Mouse (Mus musculus) cortical plate, adult 2 months (tissue): ENCODE measurements around the gene Sdf2l1. TPM values are rescaled to one million over a fixed set of nuclear protein-coding genes. Genes with fewer than 3 reads are reported as not detected.

Experiments
- H3K27ac ChIP-seq: fragments of 200-500 bp; 2 replicates; pipeline ENCODE4 v1.5.1; 2012; ENCODE audit warnings: low read length, control low read depth, inconsistent platforms; ENCODE audit not compliant: insufficient read depth
- H3K4me1 ChIP-seq: fragments of 200-500 bp; 2 replicates; pipeline ENCODE4 v1.6.1; 2011; ENCODE audit warnings: low read length; ENCODE audit not compliant: control insufficient read depth, insufficient read depth
- H3K4me3 ChIP-seq: fragments of 200-500 bp; 2 replicates; pipeline ENCODE4 v1.5.1; 2011; ENCODE audit warnings: mild to moderate bottlenecking, low read length, control low read depth; ENCODE audit not compliant: insufficient read depth
- CTCF ChIP-seq: fragments of 200-500 bp; IDR thresholded peaks from 2 replicates; pipeline ENCODE4 v1.5.1; 2011; ENCODE audit warnings: mild to moderate bottlenecking, control low read depth, low read length; ENCODE audit not compliant: insufficient read depth; ENCODE audit errors: extremely low read depth
- POLR2A ChIP-seq: fragments of 200-500 bp; IDR thresholded peaks from 2 replicates; pipeline ENCODE4 v1.6.1; 2011; ENCODE audit warnings: mild to moderate bottlenecking, low read length, control low read depth; ENCODE audit not compliant: insufficient read depth; ENCODE audit errors: extremely low read depth
- polyA plus RNA-seq: library from polyadenylated mRNA; depleted of rRNA; stranded (reverse); fragments of >200 nt; gene quantifications from 2 replicates; pipeline ENCODE4 v1.2.3, GENCODE M21; 2012

Gene Sdf2l1
- polyA plus RNA-seq, 1 experiment = 18.4 TPM

DNA sequence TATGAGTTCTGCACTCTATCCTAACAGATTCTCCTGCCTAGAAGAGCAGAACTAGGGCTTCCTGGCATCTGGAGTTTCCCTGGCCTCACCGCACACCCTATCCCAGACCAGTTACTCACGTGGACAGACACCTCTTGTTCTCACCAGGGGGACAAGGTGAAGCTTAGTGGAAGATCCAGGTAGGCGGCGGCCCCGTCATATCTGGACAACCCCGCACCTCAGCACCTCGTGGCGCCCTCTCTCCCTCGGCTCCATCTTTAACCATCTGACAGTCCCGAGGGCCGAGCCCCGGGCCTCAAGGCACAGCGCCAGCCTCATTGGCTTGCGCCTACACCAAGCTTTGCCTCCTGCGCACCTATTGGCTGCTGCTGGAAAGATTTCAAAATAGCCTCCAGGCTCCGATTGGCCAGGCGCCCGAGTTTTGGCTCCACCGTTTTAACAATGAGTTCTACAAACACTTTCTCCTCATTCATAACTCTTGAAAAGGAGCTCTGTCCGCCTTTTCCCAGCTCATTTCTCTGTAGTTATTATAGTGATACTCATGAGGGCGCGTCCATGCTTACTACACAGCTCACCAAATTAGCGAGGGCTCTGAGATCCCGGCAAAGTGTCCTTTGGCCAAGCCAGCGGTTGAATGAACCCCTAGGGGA is 7.2 kb downstream of the Sdf2l1 start, which contains the start of gene 2610318N02Rik:
2610318N02Rik (minus strand) TSS at position 297 of the 650 bp plus-strand sequence.
- TF ChIP-seq CTCF (no peak), POLR2A (no peak)
- no peak within 1 kb of the TSS for H3K27ac ChIP-seq
- no peaks in the 10 kb centered on the region for H3K4me1 ChIP-seq
- peak within 1 kb of the TSS; percentile 9; the same call in 1 of the 2 replicates for H3K4me3 ChIP-seq

DNA sequence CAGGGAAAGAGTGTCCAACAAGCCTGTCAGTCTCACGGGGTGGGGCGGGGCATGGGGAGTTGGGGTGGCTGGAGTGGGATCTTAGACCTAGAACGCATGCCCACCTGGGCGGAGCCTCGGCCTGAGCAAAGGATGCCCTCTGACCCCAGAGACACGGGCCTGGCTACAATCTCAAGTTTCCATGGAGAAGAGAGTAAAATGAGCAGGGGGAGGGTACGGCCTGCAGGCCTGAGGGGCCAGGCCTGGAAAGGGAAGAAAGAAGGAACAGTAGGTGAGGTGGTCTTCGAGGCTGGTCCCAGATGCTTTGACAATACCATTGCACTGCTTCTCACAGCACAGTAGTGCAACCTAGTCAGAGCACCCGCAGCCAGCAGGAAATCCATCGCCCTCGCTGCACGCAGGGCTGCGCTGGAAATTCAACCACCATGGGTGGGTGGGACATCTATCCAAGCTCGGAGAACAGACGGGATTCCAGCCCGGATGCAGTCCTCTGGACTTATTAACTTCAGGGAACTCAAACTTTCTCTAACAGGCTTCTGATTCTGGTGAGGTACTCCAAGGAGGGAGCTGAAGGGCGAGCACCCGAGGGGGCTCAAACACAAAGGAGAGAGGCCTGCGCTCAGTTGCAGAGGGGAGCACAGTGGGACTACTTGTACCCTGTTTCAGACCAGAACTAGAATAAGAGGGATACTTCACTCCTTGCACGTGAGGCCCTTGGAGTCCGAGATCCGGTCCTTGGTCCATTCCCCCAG is 7.9 kb downstream of the Sdf2l1 start:
- no peaks in the 10 kb centered on the region for H3K4me1 ChIP-seq
- H3K27ac ChIP-seq = no peak overlapping the region
- TF ChIP-seq CTCF = no peak
- no peak for TF ChIP-seq POLR2A
- H3K4me3 ChIP-seq = peak overlapping the region; percentile 9; the same call in 1 of the 2 replicates

DNA sequence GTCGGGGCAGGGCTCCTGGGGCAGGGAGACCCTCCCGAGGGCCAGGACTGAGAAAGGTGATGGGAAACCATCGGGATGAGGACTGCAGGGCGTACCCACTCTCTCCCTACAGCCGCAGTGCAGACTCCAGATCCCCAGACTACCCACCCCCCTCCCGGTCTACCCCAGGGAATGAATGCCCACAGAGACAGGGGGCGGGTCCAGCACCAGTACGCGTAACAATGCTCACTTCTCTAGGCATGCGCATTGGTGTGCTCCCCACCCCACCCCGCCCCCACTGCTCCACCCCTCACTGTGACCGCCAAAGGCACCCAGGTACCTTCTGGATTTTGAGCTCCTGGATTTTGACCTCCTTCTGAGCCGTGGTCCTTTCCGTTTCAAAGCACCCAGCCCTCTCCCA is 10.6 kb downstream of the Sdf2l1 start:
- H3K4me3 ChIP-seq = no peak overlapping the region
- TF ChIP-seq POLR2A (no peak), CTCF (no peak)
- no peak overlapping the region for H3K27ac ChIP-seq
- no peaks in the 10 kb centered on the region for H3K4me1 ChIP-seq

DNA sequence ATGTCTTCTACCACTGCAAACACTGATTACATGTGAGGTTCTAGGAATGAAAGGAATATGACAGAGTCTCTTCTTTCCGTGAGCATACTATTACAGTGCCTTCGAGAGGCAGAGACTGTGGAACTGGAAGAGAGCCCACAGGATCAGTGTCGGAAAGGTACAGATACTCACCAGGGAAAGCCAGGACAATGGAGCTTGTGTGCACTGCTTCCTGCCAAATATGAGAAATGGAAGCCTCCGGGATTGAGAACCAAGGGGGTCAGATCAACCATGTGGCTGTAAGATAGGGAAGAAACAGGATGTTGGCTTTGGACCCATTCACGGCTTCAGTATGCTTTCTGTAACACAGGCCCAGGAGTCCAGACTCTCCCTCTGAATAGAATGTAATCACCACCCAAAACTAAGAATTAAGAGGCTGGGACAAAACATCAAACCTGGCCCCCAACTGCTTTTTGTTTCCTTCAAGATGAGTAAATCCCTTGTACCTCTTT is 14.8 kb downstream of the Sdf2l1 start:
- Histone ChIP-seq H3K4me1 (no peaks in the 10 kb centered on the region), H3K4me3 (no peak overlapping the region), H3K27ac (no peak overlapping the region)
- TF ChIP-seq CTCF = no peak
- TF ChIP-seq POLR2A = no peak

DNA sequence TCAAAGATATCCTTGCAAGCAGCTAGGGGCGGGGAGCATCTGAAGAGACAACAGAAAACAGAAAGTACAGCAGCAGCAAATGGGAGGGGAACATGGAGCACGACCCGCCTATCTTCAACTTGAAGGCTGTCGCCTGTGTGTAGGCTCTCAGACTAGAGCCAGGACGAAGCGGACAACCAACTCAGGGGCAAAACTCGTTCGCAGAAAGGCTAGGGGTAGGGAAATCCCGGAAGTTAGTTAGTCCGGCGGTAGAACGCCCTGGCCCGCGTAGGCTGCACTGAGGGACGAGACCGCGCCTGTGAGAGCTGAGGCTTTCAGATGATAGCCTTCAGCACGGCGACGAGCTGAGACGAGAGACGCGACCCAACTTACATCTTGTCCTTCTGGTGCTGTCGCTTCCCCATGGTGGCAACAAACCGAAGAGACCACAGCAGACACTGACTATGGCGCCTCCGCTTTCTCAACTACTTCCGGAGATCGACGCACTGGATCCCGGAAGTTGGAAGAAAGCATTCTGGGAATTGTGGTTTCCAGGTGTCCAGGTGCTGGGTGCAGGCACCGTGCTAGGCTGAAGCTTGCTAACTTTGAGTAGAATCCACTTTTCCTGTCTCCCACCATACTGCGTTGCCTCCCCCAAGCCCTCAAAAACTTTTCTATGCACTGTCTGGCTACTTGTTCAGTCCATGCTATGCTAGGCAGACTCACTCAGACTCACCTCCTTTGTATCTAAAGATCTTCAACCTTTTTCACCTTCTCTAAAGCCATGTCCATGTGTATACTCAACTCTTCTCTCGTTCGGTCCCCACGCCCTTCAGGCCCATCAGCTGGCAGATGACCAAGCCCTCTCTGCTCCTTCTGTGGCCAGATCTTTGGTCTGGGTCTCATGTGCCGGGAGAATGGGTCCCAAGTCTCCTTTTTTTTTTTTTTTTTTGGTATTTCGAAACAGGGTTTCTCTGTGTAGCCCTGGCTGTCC is 21.1 kb downstream of the Sdf2l1 start, which contains the start of gene Ppil2:
Ppil2 (minus strand) TSS at position 487 of the 973 bp plus-strand sequence.
- peak within 1 kb of the TSS; percentile 86 for H3K4me3 ChIP-seq
- peaks cover 3% of the 10 kb centered on the region; the same call in 1 of the 2 replicates for H3K4me1 ChIP-seq
- H3K27ac ChIP-seq = no peak within 1 kb of the TSS
- TF ChIP-seq POLR2A = peak; percentile 94
- TF ChIP-seq CTCF = no peak

DNA sequence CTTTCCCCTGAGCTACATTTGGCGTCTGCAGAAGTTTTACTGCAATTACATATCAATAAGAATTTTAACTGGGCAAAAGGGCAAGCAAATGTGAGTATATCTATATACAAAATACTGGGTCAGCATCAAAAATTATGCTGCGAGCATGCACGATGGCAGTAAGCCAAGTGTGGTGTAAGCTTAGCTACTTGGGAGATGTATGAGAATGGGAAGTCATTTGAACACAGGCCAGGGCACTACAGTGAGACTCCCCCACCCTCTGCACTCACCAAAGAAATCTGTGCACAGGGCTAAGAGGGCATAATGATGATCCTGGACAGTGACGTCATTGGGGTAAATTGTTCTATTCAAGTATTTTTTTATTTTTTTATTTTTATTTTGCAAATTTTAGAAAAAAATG is 27.6 kb downstream of the Sdf2l1 start:
- H3K27ac ChIP-seq = no peak overlapping the region
- TF ChIP-seq CTCF = no peak
- TF ChIP-seq POLR2A = no peak
- H3K4me1 ChIP-seq = no peaks in the 10 kb centered on the region
- H3K4me3 ChIP-seq = no peak overlapping the region

DNA sequence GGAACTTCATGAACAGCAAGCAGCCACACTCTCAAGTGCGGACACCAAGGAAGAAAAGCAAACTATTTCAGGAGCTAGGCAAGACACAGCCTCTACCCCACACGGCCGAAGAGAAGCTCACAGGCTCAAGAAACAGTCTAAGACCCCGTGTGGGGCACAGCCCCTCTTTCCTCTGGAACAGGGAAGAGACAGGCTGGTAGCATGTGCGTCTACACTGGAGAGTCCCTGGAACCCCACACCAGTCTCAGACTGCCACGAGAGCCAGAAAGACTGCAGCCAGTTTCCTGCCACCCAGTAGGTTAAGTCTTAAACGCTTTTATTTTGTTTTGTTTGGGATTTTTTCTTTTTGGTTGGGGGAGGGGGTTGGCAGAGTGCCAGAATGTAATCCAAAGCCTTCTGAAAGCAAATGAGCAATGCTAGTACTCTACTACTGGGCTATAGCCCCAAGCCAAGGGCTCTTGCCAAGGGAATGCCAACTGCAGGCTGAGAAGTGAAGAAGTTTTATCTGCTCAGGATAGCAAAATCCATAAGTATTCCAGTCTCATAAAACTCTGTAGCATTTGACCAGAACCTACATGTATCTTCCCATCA is 29.5 kb downstream of the Sdf2l1 start:
- Histone ChIP-seq H3K4me3 (no peak overlapping the region), H3K4me1 (no peaks in the 10 kb centered on the region), H3K27ac (no peak overlapping the region)
- TF ChIP-seq POLR2A (no peak), CTCF (no peak)

DNA sequence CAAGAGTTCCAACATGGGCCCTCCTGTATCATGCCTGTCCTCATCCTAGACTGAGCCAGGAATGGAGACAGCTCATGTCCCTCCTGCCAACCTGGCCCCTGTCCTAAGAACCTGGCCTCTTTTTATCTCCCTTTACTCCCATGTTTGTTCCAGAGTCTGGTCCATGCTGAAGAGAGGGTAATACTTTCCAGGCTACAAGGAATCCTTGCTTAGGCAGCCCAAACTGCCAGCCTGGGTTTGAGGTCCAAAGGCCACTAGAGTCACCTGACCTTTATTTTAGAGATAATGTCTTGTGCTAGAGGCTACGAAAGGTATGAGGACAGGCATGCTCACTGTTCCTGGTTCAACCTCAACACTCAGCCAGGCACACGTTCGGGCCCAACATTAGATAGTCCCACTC is 35.2 kb downstream of the Sdf2l1 start:
- TF ChIP-seq POLR2A = no peak
- no peak for TF ChIP-seq CTCF
- Histone ChIP-seq H3K4me1 (no peaks in the 10 kb centered on the region), H3K27ac (no peak overlapping the region), H3K4me3 (no peak overlapping the region)

DNA sequence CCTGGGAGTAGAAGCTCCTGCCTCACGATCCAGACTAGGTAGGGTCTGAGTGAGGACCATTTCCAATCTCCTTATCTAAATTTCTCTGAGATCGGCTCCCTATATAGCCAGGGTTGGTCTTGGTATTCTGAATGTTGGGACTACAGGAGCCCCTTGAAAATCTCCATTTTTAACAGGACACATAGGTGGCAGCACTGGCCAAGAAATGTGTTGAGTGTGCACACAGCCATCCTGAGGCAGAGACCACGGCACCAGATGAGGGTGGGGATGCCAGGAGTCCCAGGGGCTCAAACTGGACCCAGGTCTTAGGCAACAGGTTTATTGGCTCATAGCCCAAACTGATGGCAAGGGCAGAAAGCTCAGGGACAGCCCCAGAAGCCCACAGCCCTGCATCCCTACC is 43.8 kb downstream of the Sdf2l1 start:
- TF ChIP-seq CTCF (peak; percentile 26), POLR2A (no peak)
- Histone ChIP-seq H3K27ac (no peak overlapping the region), H3K4me1 (peaks cover 4% of the 10 kb centered on the region), H3K4me3 (no peak overlapping the region)
